Mouse (Mus musculus): Measurements from ENCODE around the gene Zan.

DNA sequence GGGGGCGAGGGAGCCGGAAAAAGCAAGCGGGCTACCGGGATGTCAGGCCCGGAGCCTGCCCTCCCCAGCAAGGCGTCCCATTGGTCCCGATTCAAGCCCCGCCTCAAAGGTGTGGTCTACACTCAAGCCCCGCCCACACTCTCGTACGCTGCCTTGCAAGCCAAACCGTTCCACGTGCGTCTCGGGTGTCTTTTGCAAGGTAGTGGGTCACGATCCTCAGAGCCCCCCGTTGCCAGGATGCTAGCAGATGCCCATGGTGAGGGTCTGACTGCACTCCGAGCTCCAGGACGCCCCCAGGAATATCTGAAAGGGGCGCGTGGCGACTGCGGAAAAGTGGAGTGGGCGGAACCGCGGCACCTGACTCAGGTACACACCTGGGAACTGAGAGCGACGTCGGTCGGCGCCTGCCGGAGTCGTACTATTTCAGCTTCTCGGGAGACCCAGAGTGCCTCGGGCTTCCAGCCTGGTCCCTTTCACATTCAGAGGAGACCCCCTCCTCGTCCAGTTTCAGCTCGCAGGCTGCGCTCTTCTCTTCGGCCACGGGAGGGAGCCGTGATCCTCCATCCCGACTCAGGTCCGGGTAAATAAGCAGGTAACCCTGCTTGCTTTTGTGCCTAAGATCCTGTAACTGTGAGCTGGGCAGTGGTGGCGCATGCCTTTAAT, 143.2 kb downstream of the Zan start, which contains the start of gene Slc12a9:
- peak; percentile 84 for TF ChIP-seq CTCF (IDR thresholded peaks at IDR 0.05; ENCODE audit: low read depth)
- no peak for TF ChIP-seq EP300 (optimal IDR thresholded peaks at IDR 0.05)

Data from stomach, postnatal 0 days (tissue).